Mouse (Mus musculus) adrenal gland, adult 8-10 months (tissue): ENCODE measurements around the gene Gm14692. TPM values are rescaled to one million over a fixed set of nuclear protein-coding genes. Genes with fewer than 3 reads are reported as not detected.
"Not testable (repeated sequence)": the region's sequence is repeated elsewhere in the genome, so short reads cannot be mapped to it uniquely, and the experiment has no call there.

Experiments
- DNase-seq: peaks from one replicate; pipeline ENCODE4 v3.0.0; 2022
- total RNA-seq, 4 experiments: library from RNA; stranded (reverse); gene quantifications; 2 replicates each; pipeline ENCODE4 v1.2.4; 2022

The Gm14692 gene
- total RNA-seq: not detected

DNA sequence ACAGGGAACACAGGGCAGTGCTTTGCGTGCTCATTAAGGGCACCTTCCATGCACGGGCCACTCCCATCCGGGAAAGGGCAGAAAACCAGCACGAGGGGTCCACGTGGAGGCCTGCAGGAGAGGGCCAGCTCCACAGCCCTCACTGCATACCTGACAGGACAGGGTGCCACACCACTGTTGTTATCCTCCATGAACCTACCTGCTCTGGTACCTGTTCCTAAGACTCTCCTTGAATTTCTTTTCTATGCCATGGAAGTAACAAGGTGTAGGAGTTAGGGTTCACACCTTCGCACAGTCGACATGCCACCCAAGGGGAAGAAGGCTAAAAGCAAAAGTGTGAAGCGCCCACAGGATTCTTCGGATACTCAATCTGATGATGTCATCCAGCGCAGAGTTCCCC lies at the start of gene Gm14692:
TSS of gene Gm14692 (plus strand) at position 301 of the 400 bp plus-strand sequence.
- not testable (repeated sequence) for DNase-seq

- DNase-seq: not testable (repeated sequence)
Observed at GRCm38 (mm10) chrX:67693462-67693861, 2.0 kb upstream of the Gm14692 start, which contains the start of gene Gm1140. TSS of gene Gm1140 (minus strand) at chrX:67693562.

Other genes starting within 250 kb of the Gm14692 start
- gene Gm1140, start 2.1 kb upstream of the Gm14692 start, total RNA-seq: not detected
- gene 4933436I01Rik, start 225.8 kb downstream of the Gm14692 start, total RNA-seq: not detected